Mouse (Mus musculus): ENCODE measurements around the gene Matn3.

The Matn3 gene

DNA sequence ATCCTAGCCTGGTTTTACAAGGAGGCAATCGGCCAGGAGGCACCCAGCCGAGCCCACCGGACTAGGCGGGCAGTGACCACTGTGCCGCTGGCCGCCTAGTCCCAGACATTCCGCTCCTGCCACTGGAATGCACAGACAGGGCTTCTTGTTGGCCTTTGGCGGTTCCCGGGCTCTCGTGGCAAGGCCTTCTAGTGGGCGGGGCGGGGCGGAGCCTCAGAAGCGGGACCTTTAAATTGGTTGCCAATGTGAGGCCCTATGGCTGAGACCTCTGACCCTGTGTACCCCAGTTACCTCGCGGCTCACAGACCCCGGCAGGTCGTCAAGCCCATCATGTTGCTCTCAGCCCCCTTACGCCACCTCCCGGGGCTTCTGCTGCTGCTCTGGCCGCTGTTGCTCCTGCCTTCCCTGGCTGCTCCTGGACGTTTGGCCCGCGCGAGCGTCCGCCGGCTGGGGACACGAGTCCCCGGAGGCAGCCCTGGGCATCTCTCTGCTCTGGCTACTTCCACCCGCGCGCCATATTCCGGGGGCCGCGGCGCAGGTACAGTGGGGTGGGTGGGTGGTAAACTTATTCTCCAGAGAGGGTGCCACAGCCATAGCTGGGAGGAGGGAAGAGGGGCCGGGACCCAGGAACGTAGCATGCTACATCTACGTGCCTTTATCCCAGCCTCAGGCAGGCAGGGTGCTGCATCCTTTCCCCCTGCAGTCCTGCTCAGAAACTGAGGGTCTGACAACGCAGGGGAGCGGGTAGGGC, at the start of gene Matn3:
Gene Matn3 (plus strand): TSS at position 216 of the 751 bp plus-strand sequence.
- DNase-seq (ENCODE audit: low spot score in 2 of 2), result peak in 1 of 2 experiments; percentile 17

DNA sequence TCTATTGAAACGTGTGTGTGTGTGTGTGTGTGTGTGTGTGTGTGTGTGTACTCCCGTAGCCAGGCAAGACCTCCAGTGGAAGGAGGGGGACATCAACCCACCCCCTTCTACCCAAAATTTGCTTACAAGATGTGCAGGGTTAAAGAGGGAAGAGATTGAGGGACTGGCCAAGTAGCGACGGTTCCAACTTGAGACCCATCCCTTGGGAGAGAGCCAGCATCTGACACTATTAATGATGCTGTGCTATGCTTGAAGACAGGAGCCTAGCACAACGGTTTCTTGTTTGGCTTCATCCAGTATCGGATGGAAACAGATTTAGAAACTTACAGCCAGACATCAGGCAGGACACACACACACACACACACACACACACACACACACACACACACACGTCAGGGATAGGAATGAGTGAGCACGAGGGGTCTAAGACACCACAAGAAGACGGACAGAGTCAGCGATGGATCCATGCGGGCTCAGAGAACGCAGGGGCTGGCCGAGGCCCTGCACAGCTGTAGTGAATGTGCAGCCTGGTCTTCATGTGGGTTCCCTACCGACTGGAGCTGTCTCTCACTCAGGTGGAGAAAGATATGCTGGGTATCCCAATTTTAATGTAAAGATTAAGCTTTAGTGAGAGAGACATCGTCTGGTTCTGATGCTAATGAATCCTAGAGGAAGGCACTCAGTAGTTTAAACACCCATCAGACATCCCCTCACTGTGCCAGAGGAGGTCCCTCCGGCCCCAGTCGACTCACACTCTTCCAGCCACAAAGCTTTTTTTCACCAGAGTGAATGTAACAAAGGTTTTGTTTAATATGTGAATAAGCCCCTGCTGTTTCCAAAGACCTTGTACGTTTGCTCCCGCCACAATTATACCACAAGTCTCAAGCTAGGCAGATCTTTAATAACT, 48.6 kb upstream of the Matn3 start:
- no peak for DNase-seq (ENCODE audit: low spot score in 2 of 2)

DNA sequence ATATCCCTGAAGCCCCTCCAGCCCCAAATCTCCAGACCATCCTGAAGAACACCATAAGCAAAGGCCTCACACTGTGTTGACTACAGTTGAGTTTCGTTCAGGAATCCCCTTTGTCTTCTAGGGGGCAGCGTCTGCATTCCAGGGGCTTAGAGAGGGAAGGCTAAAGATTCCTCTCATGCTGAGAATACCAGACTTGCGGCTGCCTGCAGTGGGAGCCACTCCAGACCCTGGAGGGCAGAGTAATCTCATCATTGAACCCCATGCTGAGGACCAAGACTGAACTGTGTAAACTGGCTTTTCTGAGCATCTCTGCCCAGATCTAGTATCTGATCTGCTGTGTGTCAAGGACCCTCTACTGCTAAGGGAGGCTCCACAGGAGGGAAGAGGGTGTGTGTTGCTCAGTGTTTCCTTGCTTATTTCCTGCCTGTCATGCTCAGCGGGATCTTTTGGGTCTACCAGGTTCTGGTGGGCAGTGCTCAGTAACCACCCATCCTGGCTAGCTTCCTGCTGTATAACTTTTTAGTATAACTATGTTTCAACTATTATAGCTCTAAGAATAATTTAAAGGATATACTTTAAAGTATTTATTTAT, 47.5 kb upstream of the Matn3 start:
- no peak for DNase-seq (ENCODE audit: low spot score in 2 of 2)

DNA sequence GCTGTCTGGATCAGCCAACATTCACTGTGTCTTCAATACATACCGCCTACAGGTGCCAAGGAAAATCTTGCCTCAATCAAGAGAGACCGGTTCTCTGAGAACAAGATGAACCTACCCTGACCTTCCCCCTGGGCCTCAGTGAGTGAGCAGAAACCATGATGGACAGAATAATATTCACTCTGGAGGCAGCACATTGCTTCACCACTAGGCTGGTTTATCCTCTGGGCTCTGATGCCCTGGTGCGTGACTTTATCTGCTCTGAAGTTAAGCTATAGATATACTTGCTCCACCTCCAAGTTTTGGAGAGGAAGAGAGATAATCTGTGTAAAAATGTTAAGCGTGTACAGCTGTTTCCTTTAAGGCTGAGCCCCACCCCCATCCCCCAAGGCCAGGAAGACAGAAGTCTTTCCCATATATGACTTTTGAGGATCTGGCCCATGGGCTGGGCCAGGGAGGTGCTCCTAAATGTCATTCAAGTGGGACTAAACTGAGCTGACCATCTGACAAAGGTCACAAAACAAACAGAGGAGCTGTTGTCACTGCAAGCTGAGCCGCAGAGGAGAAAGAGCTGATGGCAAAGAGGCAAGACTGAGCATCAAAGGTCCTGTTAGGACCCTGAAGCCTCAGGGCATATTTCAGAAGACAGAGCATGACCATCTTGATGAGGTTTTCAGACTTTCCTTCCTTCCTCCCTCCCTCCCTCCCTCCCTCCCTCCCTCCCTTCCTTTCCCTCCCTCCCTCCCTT, 46.6 kb upstream of the Matn3 start:
- no peak for DNase-seq (ENCODE audit: low spot score in 2 of 2)

DNA sequence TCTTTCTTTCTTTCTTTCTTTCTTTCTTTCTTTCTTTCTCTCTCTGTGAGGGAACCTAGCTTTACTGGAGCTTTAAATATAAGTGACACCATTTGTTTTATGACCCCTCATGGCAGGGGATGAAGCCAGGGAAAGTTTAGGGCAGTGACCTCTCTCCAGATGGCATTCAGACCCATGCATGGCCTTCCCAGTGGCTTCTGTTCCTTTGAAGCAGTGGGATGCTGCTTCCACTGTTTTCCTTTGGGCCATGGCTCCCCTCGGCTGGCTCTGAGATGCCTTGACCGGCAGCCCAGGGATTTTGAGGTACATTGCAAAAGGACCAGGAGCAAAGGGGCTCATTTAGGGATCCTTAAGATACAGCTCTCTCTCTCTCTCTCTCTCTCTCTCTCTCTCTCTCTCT, 45.8 kb upstream of the Matn3 start:
- DNase-seq (ENCODE audit: low spot score in 2 of 2), result no peak

DNA sequence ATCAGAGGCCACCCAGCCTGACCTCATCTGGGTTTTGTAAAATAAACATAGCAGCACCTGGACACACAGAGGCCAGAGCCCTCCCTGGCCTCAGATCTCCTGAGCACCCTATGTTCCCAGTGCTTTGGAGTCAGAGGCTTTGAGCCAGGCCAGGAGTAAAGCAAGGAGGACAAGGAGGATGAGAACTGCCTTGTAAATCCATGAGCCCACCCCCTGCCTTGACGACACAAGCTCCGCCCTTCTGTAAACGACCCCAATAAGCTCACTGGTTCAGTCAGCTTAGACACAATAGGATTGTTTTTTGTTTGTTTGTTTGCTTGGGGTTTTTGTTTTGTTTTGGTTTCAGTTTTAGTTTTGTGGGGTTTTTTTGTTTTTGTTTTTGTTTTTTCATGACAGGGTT, 45.2 kb upstream of the Matn3 start:
- DNase-seq (ENCODE audit: low spot score in 2 of 2), result no peak

DNA sequence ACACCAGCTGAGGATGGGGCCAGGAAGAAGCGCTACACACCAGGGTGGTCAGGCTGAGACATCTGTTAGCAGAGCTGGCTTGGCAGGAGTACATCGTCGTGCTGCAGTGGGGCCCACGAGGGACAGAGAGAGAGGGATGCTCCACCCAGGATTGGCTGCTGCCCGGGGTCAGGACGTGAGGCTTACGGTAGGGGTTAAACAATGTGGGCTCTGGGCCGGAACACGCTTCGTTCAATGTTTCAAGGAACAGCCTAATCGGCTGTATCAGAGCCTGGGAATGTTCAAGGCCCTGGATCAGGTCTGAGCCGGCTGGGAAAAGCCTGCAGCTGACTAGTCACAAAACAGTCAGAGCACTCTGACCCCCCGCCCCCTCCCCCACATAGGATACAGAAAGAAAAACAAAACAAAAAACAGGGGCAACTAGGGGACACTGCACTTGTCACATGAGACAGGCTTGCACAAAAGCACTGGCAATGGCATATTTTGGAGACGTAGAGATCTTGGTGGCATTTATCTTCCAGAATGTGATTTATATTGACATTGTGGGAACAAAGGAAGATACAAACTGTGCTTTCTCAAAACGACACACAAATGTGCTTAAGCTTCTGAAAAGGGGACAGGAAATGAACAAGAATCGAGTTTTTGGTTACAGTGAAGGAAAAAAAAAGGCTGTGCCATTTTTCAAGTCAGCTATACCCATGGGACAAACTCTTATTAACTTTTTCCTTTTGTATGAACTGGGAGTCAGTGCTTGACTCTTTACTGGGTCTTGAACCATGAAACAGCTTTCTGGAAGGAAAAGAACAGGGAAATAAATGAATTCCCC, 34.7 kb upstream of the Matn3 start:
- no peak for DNase-seq (ENCODE audit: low spot score in 2 of 2)

DNA sequence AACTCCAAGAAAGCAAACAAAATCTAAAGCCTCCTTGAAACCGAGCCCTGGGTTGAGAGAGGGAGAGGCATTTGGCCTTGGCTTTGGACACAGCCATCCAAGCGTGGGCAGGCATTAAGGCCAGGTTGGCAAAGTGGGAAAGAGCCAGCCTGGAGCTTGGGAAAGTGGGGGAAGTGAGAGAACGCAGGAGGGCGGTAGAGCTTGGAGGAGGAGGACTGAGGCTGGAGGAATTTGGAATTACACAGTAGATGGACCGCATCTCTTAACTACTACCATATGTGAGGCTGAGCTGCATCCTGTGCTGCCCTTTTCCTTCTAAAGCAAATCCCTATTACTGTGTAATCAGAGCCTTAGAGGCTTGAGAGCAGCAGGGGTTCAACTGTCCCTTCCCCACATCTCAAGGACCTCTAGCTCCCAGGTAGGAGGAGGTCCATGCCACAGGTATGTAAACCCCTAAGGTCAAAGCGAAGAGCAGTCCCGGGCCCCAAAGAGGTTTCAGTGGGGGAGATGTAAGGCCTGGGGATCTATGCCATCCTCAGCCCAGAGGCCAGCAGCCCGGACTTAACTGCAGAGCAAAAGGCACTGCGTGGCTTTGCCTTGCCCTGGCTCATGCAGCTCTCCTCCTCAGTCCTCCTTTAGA, 33.9 kb upstream of the Matn3 start:
- no peak for DNase-seq (ENCODE audit: low spot score in 2 of 2)

DNA sequence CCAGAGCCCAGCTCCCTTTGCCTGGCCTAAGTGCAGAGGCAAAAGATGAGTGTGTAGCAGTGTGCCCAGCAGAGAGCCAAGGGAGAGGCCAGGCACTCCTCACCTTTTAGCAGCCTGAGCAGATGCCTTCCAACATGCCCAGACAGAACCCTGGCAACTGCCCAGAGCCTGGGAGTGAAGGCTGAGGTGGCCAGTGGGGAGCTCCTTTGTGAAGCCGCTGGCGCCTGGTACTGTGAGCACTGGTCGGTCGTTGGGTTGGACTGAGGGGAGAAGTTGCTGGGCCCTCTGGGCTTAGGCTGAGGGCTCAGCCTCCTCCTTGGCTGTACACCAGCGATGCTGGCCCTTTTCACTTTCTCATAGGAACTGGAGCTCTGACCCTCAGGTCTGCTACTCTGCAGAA, 31.4 kb upstream of the Matn3 start:
- no peak for DNase-seq (ENCODE audit: low spot score in 2 of 2)

DNA sequence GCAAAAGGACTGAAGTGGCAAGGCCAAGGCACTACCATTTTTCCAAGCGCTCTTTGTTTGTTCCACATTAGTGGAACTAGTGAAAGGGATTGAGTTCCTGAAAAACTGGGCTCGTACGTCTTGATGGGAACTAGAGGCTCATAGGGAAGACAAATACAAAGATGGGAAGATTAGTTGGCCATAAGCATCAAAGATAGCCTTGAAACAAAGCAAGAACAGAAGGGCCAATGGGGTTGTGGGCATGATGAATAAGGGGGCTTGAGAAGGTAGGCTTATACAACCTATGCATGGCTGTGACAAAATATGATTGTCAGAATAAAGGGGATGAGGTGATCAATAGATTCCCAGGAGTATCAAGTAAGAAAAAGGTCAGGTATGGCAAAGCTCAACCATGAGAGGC, 28.5 kb upstream of the Matn3 start:
- DNase-seq (ENCODE audit: low spot score in 2 of 2), result no peak

DNA sequence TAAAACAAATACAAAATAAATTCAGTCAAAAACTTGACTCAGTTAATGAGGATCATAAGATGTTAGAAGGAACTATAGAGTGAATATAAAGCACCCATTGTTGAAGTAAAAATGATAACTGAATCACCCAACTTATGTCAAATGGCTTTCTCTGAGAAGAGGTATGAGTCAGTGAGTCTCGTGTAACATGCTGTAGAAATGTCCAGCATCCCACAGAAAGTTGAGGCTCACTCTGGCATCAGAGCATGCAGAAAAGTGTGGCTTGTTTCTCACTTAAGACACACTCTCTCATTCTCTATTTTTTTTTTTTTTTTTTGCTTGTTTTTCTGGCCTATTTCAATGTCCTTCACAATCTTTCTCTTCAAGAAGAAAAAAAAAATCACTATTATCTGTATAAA, 26.7 kb upstream of the Matn3 start:
- no peak for DNase-seq (ENCODE audit: low spot score in 2 of 2)

DNA sequence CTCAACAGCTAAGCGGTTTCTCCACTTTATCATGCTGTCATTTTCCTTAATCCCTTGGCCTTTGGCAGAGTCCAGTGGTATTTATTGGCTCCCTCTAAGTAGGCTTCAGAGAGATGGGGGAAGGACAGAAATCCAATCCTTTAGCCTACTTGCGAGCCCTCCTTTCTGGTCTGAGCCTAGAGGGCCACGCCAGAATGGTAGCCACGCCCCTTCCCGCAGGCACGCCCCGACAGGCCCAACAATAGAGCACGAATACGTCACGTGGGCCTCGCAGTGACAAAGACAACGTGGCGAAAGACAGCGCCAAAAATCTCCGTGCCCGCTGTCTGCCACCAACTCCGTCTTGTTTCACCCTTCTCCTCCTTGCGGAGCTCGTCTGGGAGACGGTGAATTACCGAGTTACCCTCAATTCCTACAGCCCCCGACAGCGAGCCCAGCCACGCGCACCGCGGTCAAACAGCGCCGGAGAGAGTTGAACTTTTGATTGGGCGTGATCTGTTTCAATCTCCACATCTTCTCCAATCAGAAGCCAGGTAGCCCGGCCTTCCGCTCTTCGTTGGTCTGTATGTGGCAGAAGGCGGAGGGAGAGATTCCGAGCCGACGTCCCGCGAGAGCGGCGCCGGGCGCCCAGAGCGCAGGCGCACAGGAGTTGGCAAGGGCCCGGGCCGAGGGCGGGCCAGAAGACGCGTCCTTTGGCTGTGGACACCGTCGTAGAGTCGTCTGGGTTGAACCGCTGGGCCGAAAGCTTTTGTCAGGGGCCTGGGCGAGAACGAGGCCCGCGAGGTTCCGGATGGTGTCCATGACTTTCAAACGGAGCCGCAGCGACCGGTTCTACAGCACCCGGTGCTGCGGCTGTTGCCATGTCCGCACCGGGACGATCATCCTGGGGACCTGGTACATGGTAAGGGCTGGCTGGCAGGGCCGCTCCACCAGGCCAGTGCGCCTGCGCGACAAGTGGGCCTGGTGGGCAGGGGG, 26.0 kb upstream of the Matn3 start, which contains the start of gene Laptm4a:
Gene Laptm4a (plus strand): TSS at position 271 of the 975 bp plus-strand sequence.
- DNase-seq (ENCODE audit: low spot score in 2 of 2), result peak; percentile 96 to 98

DNA sequence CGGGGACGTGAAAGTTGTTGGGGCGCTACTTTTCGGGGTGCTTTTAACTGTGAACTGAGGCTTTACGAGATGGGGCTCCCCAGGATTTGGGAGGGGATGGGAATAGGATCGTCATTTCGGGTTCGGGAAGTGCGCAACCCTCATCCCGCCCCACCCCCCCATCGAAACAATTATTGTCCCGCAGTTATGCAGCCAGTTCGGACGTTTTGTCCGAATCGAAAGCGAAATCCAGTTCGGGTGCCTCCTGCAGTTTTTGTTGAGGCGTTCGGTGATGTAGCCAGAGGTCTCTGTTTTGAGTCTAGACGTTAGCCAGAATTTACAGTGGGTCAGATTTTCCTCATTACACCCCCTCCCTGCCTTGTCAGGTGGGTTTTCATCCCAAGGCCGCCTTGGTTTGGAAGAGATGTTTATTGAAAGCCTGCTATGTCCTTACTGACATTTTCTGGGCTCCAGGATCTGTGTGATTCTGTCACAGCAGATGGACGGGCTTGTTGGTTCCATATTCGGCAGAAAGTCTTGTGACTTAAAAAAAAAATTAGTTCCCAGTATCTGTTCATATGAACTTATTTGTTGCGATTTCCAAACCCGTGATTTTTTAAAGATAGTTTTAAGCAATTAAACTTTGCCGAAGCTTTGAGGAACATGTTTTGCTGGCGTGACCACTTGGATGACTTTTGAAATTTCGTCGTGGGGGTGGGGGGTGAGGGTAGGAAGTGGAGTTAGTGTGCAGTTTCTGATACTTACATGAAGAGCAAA, 25.2 kb upstream of the Matn3 start:
- DNase-seq (ENCODE audit: low spot score in 2 of 2), result peak in 1 of 2 experiments; percentile 11

DNA sequence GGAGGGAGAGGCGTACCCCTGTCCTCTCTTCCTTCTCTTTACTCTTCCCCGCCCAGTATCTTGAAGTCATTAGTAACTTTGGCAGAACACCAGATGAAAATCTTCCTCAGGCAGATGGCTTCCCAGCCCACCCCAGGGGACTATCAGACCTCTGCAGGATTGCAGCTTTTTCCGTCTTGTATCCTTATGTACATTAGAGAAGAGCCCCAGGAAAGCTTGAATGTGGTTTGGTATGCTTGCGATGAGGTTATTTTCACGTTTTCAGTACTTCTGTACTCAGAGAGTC, 24.7 kb upstream of the Matn3 start:
- no peak for DNase-seq (ENCODE audit: low spot score in 2 of 2)

DNA sequence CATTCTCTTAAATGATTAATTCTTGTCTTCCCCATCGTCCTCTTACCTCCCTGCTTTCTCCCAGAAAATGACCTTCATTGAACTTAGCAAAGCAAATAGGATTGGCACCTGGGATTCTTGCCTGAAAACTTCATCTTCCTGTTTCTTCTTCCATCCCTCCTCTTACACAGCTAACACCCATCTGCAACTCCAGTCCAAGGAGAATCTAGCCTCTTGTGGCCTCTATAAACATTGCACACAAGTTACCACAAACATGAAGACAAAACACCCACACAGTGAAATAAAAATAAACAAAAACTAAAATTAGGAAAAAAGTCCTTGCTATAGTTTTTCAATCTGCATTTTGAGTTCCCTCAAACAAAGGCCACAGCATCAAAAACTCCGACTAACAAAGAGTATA, 24.1 kb upstream of the Matn3 start:
- DNase-seq (ENCODE audit: low spot score in 2 of 2), result no peak

DNA sequence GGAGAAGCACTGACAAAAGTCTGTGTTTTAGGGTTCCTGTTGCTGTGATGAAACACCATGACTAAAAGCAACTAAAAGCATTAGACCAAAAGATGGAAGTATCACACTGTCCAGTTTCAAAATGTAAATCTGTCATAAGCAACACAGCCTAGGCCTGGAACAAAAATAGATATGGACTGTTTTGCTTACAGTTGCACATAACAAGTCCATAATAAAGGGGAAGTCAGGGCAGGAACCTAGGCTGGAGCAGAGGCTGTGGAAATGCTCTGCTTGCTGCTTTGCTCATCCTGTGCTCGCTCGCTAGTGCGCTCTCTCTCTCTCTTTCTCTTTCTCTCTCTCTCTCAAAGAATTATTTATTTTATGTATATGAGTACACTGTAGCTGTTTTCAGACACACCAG, 20.1 kb upstream of the Matn3 start:
- no peak for DNase-seq (ENCODE audit: low spot score in 2 of 2)

DNA sequence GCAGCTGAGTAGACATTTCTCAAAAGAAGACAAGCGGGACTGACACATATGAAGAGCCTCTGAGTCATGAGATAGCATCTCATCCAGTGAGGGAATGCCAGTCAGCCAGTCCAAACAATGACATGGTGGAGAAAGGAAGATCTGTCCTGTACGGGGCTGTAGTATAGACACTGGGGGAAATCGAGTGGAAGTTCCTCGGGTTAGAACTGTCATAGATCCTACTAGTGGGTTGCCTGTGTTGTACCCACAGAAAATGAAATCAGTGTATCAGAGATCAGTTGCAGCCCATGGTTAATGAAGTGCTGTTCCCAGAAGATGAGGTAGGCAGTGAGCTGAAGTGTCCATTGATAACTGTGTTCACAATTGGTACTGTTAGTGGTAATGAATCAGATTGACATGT, 19.0 kb upstream of the Matn3 start:
- no peak for DNase-seq (ENCODE audit: low spot score in 2 of 2)

DNA sequence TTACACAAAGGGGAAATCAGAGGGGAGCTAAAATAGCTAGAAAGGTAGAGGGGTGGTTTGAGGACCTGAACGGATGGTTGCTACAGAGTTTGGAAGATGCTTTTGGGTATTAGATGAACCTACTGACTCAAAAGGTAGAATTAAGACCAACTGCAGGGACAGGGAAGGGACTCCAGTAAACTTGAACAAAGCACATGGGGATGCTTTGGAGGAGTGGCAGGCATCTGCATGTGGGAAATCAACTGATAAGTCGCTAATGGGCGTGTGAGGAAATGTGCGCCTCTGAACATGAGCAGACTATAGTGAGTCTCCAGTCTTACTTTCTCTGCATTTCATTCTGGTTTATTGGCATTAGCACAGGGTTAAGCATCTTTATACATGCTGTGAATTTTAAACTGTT, 16.6 kb upstream of the Matn3 start:
- DNase-seq (ENCODE audit: low spot score in 2 of 2), result no peak

DNA sequence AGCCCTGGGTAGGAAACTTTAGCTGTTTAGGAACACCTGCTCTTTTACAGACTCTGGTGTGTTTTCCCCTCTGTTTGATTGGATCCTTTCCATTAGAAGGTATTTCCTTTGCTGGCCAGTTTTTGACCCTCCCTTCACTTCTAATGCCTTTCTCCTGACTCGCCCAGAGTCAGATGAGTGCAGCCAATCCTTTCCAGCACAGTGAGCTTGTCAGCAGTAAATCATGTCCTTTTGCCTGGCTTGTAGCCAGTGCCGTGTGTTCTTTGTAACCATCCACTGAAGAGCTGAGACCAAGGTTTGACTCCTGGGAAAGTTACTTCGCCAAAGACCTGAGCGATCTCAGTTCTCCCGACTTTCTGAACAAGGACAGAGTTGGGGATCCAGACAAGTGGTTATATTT, 12.4 kb upstream of the Matn3 start:
- no peak for DNase-seq (ENCODE audit: low spot score in 2 of 2)

Measured in left cerebral cortex, adult 9 months (tissue).